Mouse (Mus musculus): ENCODE data around the gene Dynlrb2. TPM values are rescaled to one million over a fixed set of nuclear protein-coding genes. Genes with fewer than 3 reads are reported as not detected.

Dynlrb2 gene
- total RNA-seq, 2 experiments from 2014 or later: not detected

GRCm38 (mm10) chr8:116536786-116537185 lies 32.0 kb downstream of the Dynlrb2 start:
- ATAC-seq (replicated peaks; ENCODE audit: low FRiP score, poor library complexity, severe bottlenecking): no peak

- no peak for ATAC-seq (replicated peaks; ENCODE audit: low FRiP score, poor library complexity, severe bottlenecking)
Observed at GRCm38 (mm10) chr8:116538763-116539162, 34.0 kb downstream of the Dynlrb2 start.

GRCm38 (mm10) chr8:116540136-116540535 lies 35.4 kb downstream of the Dynlrb2 start:
- ATAC-seq (replicated peaks; ENCODE audit: low FRiP score, poor library complexity, severe bottlenecking): no peak

- no peak for ATAC-seq (replicated peaks; ENCODE audit: low FRiP score, poor library complexity, severe bottlenecking)
Observed at GRCm38 (mm10) chr8:116542842-116543241, 38.1 kb downstream of the Dynlrb2 start.

GRCm38 (mm10) chr8:116543366-116543765 lies 38.6 kb downstream of the Dynlrb2 start:
- ATAC-seq (replicated peaks; ENCODE audit: low FRiP score, poor library complexity, severe bottlenecking): no peak

- ATAC-seq (replicated peaks; ENCODE audit: low FRiP score, poor library complexity, severe bottlenecking): no peak
Observed at GRCm38 (mm10) chr8:116552255-116552654, 47.5 kb downstream of the Dynlrb2 start.

- no peak for ATAC-seq (replicated peaks; ENCODE audit: low FRiP score, poor library complexity, severe bottlenecking)
Observed at GRCm38 (mm10) chr8:116552778-116553177, 48.0 kb downstream of the Dynlrb2 start.

Other genes with a start within 250 kb of the Dynlrb2 start
- gene Cdyl2, start 228.0 kb downstream of the Dynlrb2 start, total RNA-seq (2015; ENCODE audit: low replicate concordance): 1.1 TPM in 1 of 2 replicates, not detected in the other
- 0.45 and 2.8 TPM in 2 replicates for gene Cdyl2, start 228.0 kb downstream of the Dynlrb2 start, total RNA-seq (2017; ENCODE audit: low replicate concordance)